Mouse (Mus musculus) ES-Bruce4 (cell line): Measurements from ENCODE around the gene Slc28a3.

ENCODE experiments used
- CTCF ChIP-seq: IDR thresholded peaks from one replicate; pipeline ENCODE4 v1.8.1; 2011; ENCODE audit warnings: low read depth, low read length
- EP300 ChIP-seq: IDR thresholded peaks from 2 replicates; pipeline ENCODE4 v1.6.1; 2011; ENCODE audit warnings: low read depth, low read length; ENCODE audit not compliant: insufficient read depth
- POLR2A ChIP-seq: IDR thresholded peaks from one replicate; pipeline ENCODE4 v1.8.1; 2011; ENCODE audit warnings: low read length; ENCODE audit not compliant: insufficient read depth

- no peak for TF ChIP-seq POLR2A
- TF ChIP-seq CTCF, result no peak
- no peak for TF ChIP-seq EP300
These were observed 12.1 kb downstream of the Slc28a3 start for GRCm38 (mm10) chr13:58598578-58598977.
